Mouse (Mus musculus) ovary, postnatal 10 days (tissue): ENCODE data around the gene Trir.

ENCODE experiments used
- DNase-seq: peaks from one replicate; pipeline ENCODE4 v3.0.0; 2022; ENCODE audit warnings: low spot score

Trir gene

GRCm38 (mm10) chr8:85026670-85027515 lies at the start of gene Trir:
TSS of gene Trir (plus strand) at chr8:85026823.
- peak; percentile 94 for DNase-seq

- no peak for DNase-seq
Observed at GRCm38 (mm10) chr8:84977435-84978247, 49.0 kb upstream of the Trir start.

GRCm38 (mm10) chr8:84978248-84978940 lies 48.2 kb upstream of the Trir start, which contains the start of gene Junb:
TSS of gene Junb (minus strand) at chr8:84978718.
- peak; percentile 94 for DNase-seq

- DNase-seq, result peak; percentile 76
Observed at GRCm38 (mm10) chr8:84979599-84980421, 46.8 kb upstream of the Trir start.

- DNase-seq, result no peak
Observed at GRCm38 (mm10) chr8:84980622-84981358, 45.8 kb upstream of the Trir start.

GRCm38 (mm10) chr8:84981644-84982498 lies 44.8 kb upstream of the Trir start:
- no peak for DNase-seq

GRCm38 (mm10) chr8:84982499-84983011 lies 44.1 kb upstream of the Trir start:
- DNase-seq, result no peak

GRCm38 (mm10) chr8:84984294-84985048 lies 42.2 kb upstream of the Trir start:
- DNase-seq, result no peak

- no peak for DNase-seq
Observed at GRCm38 (mm10) chr8:84985049-84985683, 41.5 kb upstream of the Trir start.

GRCm38 (mm10) chr8:84985684-84986378 lies 40.8 kb upstream of the Trir start:
- DNase-seq, result no peak

- no peak for DNase-seq
Observed at GRCm38 (mm10) chr8:84986379-84986945, 40.2 kb upstream of the Trir start.

- DNase-seq, result no peak
Observed at GRCm38 (mm10) chr8:84987388-84987787, 39.2 kb upstream of the Trir start.

- no peak for DNase-seq
Observed at GRCm38 (mm10) chr8:84987903-84988302, 38.7 kb upstream of the Trir start.

- DNase-seq, result no peak
Observed at GRCm38 (mm10) chr8:84989311-84989731, 37.3 kb upstream of the Trir start.

GRCm38 (mm10) chr8:84989810-84990209 lies 36.8 kb upstream of the Trir start:
- DNase-seq, result peak; percentile 86

- DNase-seq, result peak; percentile 79
Observed at GRCm38 (mm10) chr8:84990349-84990748, 36.3 kb upstream of the Trir start, which contains the start of gene Hook2. TSS of gene Hook2 (plus strand) at chr8:84990603.

- no peak for DNase-seq
Observed at GRCm38 (mm10) chr8:84990836-84991235, 35.8 kb upstream of the Trir start.
